Mouse (Mus musculus) cerebellum, adult 2 months (tissue): ENCODE results near the gene Pmp22.

Source experiments
- CTCF ChIP-seq: fragments of 200-500 bp; IDR thresholded peaks from 2 replicates; pipeline ENCODE4 v1.5.1; 2011; ENCODE audit warnings: low read depth, mild to moderate bottlenecking, control low read depth, low read length, moderate library complexity, borderline replicate concordance; ENCODE audit not compliant: insufficient read depth
- POLR2A ChIP-seq: fragments of 200-500 bp; IDR thresholded peaks from 2 replicates; pipeline ENCODE4 v1.6.1; 2011; ENCODE audit warnings: low read length, control low read depth, borderline replicate concordance; ENCODE audit not compliant: insufficient read depth

- TF ChIP-seq CTCF, result peak; percentile 62; the same call in 1 of the 2 replicates
- no peak for TF ChIP-seq POLR2A
These were observed 36.1 kb downstream of the Pmp22 start for GRCm38 (mm10) chr11:63164756-63165484.
